Mouse (Mus musculus) frontal cortex, postnatal 14 days (tissue): ENCODE results near the gene Cmtm3.
"Not testable (repeated sequence)": the region's sequence is repeated elsewhere in the genome, so short reads cannot be mapped to it uniquely, and the experiment has no call there.

ENCODE experiments used
- DNase-seq, 2 experiments: peaks; one replicate each; pipeline ENCODE4 v3.0.0; 2022; ENCODE audit warnings: low spot score in 2 of 2

Cmtm3 gene

DNA sequence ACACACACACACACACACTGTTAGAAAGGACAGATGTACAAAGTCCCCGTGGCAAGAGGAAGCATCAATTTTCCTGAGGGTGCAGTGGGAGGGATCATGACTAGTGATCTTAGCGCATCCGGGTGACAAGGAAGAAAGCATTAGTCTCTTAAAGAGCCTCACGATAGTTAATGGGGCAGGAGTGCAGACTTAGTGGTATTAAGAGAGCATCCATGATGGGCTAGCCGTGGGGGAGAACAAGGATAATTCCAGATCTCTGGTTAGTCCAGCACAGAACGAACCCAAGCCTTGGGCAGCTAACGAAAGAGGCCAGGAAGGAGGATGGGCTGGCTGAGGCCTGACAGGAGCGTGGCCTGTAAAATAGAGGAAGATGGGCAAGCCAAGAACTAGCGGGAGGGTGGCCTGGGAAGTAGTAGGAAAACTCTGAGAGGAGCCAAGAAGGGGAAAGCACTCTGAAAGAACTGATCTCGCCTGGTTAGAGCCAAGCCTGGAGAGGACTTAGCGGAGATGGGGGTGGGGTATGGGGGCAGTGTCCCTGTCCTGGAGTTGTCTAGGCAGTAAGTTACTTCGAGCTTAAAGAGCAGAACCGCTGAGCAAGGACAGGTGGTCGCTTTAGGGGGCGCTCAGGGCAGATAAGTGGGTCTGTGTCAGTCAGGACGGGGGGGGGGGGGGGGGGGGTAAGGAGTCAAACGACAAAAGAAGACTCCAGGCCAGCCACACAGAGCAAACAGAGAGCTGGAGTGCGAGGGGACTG, at the start of gene Cmtm3:
Gene Cmtm3 (plus strand): TSS at position 182 of the 754 bp plus-strand sequence.
- DNase-seq: no peak

DNA sequence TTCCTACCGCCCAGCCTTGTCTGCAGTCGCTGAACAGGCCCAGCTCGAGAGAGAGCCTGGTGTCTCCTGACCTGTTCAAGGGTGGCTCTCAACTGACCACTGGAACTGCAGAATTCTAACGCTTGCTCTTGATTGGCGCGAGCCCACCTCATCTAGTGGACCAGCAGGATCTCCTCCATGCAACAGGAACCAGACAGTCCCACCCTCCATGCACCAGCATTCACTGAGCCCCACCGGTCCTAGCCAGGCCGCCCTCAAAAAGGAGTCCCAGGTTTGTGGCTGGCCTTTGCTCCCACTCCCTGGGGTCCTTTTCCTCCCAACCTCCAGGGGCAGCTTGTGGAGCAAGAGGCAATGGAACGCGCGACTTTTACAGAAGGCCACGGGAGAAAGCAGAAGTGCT, 46.1 kb upstream of the Cmtm3 start, which contains the start of gene Cmtm2a:
Gene Cmtm2a (minus strand): TSS at position 101 of the 400 bp plus-strand sequence.
- DNase-seq: not testable (repeated sequence)

DNA sequence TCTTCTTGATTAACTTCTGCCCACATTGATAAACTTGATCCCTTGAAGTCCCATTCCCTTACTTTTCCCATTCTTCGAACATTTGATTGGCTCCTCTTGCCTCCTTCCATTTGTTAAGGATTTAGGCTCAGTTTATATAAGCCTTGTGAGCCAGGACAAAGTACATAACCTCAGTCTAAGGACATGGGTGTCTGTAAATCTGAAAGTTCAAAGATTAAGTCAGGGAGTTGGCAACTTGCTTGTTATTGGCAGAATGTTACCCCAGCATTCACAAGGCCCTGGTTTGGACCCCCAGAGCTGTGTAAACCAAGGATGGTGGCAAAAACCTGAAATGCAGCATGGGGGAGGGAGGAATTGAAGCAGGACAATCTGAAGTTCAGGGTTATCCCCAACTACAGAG, 44.8 kb upstream of the Cmtm3 start:
- no peak for DNase-seq

DNA sequence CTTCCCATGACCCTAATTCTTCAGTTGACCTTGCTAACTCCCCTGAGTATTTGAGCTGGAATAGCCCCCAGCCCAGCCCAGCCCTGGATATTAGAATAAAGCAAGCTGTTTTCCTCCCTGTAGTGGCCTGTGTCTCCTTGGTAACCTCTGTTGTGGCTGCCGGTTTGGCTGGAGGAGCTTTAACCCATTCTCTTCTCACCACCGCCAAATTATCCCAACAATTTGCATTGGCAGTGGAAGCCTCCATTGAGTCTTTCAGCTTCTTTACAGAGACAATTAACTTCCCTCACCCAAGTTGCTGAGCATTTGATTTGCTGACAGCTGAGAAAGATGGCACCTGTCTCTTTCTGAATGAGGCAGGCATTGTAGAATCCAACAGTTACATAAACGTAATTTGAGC, 37.6 kb upstream of the Cmtm3 start:
- DNase-seq: not testable (repeated sequence)

DNA sequence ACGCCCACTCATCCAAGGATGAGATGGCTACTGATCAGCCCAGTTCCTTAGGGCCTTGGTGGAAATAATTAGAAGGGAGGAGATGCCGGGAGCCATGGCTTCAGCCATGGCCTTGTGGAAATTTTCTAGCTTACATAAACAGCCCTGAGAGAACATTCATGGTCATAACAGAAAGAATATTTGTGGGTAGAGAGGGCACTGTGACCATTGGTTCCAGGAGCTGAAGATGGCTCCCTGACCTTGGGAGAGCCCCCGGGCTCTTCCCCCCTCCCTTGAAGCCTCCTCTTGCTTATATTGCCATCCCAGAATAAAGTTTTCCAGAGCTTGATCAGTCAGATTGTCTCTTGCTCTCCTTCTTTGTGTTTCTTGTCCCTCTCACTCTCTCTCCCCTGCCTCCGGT, 36.7 kb upstream of the Cmtm3 start:
- DNase-seq: not testable (repeated sequence)

DNA sequence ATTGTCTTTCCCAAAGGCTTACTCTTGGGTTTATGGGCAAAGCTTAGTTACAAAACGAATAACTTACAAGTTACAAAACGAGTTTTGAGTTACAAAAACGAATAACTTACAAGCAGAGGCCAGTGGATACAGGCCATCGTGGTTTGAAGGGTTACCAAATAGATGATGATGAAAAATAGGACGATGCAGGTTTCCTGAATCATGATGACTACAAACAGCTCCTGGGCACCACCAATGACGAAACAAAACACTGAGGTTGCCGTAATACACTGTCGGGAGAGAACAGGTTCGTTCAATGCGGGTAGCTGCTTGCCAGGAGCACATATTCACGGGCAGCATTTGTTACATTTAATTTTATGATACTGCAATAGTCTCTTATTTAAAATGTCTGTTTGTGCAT, 34.2 kb upstream of the Cmtm3 start:
- no peak for DNase-seq

DNA sequence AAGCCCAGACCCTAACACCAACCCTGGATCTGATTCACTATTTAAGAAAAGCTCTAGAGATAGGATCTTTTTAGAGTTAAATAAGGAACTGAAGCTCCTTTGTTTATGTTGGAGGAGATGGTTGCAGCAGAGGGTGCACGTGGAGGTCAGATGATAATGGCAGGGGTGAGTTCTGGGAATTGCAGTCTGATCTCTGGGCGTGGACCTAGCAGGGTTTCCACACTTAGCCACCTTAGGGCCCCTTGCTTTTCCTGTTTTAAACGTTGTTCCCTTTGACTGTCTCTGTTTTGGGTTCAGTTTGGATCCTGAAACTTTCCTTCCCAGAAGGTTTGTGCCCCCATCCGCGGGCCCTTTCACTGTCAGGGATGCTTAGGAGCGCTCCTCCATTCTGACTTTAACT, 30.9 kb upstream of the Cmtm3 start:
- not testable (repeated sequence) for DNase-seq

DNA sequence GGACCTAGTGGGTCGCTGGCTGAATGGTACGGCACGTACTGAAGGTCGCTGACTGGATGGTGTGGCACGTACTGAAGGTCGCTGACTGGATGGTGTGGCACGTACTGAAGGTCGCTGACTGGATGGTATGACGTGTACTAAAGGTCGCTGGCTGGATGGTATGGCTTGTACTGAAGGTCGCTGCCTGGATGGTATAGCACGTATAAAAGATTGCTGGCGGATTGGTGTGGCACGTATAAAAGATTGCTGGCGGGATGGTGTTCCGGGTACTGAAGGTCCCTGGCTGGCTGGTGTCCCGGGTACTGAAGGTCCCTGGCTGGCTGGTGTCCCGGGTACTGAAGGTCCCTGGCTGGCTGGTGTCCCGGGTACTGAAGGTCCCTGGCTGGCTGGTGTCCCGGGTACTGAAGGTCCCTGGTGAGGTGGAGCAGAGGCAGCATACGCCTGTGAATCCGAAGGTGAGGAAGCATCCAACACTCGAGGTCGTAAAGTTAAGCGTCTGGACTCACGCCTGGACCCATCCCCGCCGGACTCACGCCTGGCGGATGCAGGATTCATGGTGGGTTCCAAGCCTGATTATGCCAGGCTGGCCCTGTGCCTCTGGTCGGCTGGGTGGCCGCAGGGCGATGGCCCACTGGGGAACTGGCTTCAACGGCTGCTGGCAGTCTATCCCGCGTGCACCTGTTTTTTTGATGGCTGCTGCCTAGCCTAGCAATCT, 29.6 kb upstream of the Cmtm3 start, which contains the start of the genes Gm45711 and Cmtm1:
Gene Gm45711 (minus strand): TSS at position 641 of the 715 bp plus-strand sequence.
Gene Cmtm1 (minus strand): TSS at position 705 of the 715 bp plus-strand sequence.
- DNase-seq: not testable (repeated sequence)

DNA sequence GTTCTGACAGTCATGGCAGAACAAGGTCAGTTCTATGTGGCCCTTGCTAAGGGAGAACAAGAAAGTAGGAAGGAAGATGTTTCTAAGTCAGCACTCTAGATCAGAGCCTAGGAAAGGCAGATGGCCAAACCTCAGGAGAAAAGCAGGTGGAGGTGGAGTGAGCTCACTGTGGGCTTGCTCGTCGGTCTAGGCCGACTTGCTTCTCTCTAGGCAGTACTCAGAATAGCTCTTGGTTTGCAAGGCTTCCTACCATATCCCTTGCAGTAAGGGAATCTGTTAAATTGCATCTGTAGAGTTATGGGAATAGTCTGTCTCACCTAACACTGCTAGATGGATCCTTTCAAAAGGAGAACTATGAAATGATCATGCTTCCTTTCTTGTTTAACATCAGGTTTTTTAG, 27.2 kb upstream of the Cmtm3 start:
- DNase-seq: not testable (repeated sequence)

DNA sequence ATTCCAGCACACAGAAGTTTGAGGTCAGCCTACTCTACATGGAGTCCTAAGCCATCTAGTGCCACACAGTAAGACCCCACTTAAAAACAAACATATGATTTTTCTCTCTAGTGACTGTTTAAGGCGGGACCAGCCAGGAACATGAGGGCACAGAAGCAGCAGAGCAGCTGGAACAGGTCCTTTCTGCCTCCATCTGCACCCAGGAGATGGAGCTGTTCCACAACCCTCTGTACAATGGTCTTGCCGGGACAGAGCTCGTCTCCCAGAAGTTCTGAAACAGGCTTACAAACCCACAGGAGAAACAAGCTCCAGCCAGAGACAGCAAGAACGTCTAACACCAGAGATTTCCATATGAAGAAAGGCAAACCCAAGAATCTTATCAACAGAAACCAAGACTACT, 25.9 kb upstream of the Cmtm3 start:
- DNase-seq: no peak

DNA sequence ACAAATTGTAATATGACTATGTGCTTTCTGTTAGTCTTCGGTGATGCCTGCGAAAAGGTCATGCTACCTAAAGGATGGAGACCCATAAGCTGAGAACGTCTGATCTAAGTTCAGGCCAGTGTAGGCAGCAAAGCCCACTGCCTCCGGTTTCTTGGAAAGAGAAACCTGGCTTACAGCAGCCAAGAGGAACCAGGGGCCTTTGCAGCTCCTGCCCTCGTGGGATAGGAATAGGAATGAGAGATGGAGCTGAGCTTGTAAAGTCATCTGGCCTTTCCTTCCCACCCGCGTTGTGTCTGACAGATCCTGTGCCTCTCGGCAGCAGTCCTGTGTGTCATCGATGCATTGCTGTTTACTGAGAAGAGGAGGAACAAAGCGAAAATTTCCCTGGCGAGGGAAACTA, 17.9 kb upstream of the Cmtm3 start, which contains the start of gene Gm11020:
Gene Gm11020 (plus strand): TSS at position 301 of the 400 bp plus-strand sequence.
- DNase-seq: not testable (repeated sequence)

DNA sequence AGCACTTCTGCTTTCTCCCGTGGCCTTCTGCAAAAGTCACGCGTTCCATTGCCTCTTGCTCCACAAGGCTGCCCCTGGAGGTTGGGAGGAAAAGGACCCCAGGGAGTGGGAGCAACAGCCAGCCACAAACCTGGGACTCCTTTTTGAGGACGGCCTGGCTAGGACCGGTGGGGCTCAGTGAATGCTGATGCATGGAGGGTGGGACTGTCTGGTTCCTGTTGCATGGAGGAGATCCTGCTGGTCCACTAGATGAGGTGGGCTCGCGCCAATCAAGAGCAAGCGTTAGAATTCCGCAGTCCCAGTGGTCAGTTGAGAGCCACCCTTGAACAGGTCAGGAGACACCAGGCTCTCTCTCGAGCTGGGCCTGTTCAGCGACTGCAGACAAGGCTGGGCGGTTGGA, 17.3 kb upstream of the Cmtm3 start, which contains the start of gene Cmtm2b:
Gene Cmtm2b (plus strand): TSS at position 301 of the 400 bp plus-strand sequence.
- DNase-seq: not testable (repeated sequence)

DNA sequence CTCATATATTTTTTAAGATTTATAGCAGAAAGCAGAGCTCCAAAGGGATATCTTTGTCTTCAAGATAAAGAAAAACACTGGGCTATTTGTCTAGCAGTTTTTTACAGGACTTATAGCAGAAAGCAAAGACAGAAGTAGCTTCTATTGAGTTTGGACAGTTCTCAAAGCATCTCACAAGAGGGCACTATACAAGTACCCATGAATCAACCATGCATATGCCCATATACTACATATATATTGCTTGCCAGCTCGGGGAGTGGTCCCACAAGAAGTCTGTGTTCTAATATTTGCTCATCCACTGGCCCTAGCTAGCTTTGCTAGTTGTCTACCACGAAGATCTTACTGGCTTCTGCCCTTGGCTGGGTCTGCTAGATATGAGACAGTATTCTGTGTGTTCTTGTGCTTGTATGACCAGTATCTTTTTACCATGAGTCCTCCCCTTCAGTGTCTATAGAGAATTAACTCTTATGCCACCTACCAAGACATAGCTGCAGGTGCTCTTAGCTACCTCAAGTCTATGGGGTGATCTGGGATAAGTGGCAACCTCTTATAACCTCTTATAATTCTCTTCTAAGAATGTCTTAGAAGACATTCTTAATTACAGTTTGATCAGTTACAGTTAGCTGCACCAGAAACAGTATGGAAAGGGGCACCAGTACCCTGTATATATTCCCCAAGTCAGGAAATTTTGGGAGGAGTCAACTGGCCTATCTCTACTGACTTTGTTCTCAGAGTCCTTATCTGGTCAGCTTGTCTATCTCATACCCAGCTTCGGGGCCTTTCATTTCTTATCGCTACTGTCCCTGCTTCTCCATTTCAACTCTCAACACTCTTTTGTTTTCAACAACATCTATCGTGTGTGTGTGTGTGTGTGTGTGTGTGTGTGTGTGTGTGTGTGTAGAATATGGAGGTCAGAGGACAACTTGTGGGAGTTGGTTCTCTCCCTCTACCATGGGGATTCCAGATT, 6.3 kb upstream of the Cmtm3 start:
- DNase-seq: no peak

DNA sequence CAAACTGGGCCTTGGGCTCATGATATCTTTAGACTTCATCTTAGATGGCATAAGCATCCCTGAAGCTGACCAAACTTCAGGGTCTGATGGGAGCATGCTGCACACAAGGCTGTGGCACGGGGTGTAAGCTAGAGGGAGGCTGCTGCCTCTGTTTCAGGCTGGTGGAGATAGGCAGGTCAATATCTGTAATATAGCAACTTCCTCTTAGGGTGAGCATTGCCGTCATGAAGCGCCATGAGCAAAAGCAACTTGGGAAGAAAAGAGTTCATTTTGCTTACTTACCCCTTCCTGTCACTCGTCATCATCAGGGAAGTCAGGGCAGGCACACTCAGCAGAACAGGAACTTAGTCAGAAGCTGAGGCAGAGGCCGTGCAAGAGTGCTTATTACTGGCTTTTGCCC, 5.4 kb upstream of the Cmtm3 start:
- no peak for DNase-seq

DNA sequence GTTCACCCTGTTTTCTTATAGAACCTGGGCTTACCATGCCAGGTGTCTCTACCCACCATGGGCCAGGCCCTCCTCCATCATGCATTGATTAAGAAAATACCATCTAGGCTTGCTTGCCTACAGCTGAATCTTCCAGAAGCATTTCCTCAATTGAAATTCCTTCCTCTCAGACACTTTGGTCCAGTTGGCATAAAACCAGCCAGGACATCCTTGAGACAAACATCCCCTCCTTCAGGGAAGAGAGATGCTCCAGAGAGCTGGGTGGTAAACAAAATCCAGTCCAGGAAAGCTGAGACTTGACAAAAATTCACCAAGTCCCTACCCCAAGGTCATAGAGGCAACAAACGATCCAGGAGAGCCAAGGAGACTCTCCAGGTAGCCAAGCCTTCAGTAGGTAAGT, 5.0 kb upstream of the Cmtm3 start:
- DNase-seq: no peak

DNA sequence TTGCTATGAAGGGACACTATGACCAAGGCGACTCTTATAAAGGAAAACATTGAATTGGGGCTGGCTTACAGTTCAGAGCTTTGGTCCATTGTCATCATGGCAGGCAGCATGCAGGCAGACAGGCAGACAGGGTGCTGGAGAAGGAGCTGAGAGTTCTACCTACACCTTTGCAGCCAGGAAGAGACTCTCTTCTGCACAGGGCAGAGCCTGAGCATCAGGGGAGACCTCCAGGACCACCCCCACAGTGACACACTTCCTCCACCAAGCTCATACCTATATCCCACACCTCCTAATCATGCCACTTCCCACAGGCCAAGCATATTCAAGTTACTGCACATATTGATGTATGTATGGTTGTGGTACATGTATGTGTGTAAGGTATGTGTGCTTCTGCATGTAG, 2.4 kb upstream of the Cmtm3 start:
- no peak for DNase-seq

DNA sequence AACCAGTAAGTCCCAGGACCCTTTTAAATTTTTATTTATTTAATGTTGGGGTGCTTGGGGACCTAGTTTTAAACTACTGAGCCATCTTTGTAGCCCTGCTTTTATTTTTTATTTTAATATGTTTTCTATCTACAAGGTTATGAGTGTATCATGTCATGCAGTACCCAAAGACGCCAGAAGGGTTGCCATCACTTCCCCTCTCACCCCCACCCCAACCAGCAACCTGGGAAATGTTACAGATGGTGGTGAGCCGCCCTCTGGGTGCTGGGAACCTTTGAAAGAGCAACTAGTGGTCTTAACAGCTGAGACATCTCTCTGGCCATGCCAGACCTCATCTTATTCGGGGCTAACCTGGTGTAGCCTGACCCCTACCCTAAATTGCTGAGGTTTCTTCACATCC, 1.3 kb upstream of the Cmtm3 start:
- no peak for DNase-seq

DNA sequence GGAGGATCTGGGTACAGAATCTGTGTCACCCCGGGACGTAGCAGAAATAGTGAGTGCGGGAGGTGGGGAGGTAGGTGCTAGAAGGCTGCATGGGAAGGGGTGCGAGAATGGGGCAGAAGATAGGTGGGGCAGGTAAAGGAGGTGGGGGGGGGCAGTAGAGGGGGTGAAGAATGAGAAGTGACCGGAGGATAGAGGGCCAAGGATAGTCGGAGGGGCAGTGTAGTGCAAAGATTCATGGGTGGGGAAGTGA, 698 bp downstream of the Cmtm3 start:
- DNase-seq: no peak

DNA sequence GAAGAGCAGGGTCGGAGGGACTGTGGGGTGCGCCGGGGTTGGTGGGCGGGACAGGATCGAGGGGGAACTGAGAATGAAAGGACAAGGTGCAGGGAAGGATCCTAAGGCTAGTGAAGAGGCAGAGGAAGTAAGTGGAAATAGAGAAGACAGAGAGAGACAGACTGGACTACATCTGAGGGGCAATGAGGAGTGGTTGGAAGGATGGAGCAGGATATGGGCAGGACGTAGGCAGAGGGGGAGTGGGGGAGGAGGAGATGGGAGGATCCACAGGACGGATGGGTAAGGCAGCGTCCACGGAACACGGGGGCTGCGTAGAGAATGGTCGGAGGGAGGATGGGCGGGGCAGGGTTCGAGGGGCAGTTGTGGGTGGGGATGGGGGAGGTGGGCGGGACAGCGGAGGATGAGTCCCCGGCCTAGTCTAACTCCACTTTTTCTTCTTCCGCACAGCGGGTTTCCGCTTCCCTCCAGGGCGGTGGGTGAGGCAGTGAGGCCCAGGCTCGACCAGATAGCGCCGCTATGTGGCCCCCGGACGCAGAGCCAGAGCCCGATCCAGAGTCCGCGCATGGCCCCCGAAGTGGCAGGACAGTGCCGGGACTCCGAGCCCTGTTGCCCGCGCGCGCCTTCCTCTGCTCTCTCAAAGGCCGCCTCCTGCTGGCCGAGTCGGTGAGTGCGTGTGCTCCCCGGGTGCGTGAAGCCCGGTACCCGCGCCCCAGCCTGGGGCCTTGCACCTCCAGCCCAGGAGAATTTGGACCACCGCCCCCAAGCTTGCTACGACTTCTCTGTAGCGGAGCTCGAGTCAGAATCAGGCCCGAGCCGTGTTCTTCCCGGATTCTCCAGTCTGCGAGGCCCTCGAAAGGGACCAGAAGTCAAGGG, 1.3 kb downstream of the Cmtm3 start:
- peak; percentile 50 to 60 for DNase-seq

DNA sequence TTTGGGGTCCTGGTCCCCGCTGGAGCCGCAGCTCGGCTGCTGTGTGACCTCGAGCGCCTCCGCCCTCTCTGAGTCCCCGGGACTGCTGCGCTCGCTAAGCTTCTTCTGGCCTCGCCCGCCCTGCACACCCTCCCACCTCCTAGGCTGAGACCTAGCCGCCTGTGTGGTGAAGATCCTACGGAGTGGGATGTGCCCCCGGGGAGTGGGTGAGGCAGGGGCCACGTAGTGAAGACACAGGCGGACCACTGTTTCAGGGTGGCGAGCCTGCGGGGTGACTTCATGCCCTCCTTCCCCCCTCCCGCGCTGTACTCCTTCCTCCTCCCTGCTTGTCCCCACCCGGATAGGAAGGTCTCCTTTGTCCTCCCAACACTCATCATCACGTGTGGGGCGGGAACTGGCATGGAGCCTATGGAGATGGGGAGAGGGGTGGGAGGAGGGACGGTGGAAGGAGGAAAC, 1.9 kb downstream of the Cmtm3 start:
- no peak for DNase-seq

DNA sequence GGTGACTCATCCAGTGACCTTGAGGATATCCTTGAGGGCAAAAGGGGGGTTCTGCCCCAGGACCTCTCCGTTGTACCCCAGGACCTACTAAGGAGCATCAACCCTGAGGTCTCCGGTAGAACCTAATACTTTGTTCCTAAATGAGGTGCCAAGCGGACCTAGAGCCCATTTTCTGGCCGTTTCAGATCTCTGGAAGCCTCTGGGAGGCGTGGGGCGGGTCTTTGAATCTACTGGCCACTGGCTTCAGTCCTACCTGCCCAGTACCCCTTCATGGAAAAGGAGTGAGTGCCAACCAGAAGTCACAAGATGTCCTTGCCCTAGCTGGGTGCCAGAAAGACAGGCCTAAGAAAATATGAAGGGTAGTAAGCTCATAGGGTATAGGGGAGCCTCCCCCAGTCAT, 2.5 kb downstream of the Cmtm3 start:
- no peak for DNase-seq
